Comparison of ENCODE assay signal across 24 mouse cellular contexts in the genomic region with DNA sequence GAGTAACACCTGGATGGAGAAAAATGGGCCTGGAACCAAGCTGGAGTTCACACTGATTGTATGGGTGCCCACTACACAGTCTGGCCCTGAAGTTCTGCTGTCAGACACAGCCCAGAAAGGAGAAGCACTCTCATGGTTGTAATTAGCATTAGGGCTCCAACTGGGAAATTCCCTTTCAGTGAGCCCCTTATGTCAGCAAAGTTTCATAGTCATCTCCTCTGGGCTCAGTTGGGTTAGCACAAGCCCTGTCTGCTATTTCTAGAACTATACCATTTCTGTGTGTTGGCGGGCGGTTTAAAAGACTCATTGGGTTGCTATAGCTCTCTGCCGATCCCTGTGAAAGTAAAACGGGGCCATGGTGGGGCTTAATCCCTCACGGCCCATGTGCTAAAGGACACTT.
"Had no signal": no experiment of that assay in that cellular context is flagged by ENCODE, and none has a peak within 500 bp of the region (broad histone marks: within the 10 kb centered on the region; RNA-seq: fewer than 3 reads in every experiment).

No protein-coding gene starts in this region.

- H3K27me3 ChIP-seq: heart, embryonic 13.5 days; heart, embryonic 15.5 days; hindbrain, embryonic 15.5 days; kidney, embryonic 15.5 days; limb, embryonic 13.5 days; limb, embryonic 15.5 days; liver, embryonic 13.5 days had no signal

- DNase-seq: gastrocnemius, postnatal 14 days; gastrocnemius, postnatal 36 days; heart, adult 11 months; heart, postnatal 14 days; heart, postnatal 36 days; kidney, adult 11 months; kidney, adult 2 months; kidney, adult 9 months; kidney, postnatal 14 days; kidney, postnatal 4 days; left cerebral cortex, postnatal 4 days; liver, embryonic 13.5 days had no signal

- ATAC-seq: hindbrain, postnatal 0 days; intestine, embryonic 16.5 days had no signal

- H3K9ac ChIP-seq: heart, embryonic 13.5 days; heart, embryonic 15.5 days; hindbrain, embryonic 13.5 days; hindbrain, embryonic 15.5 days; kidney, embryonic 15.5 days; limb, embryonic 13.5 days; limb, embryonic 15.5 days; liver, embryonic 13.5 days had no signal

- H3K9me3 ChIP-seq: heart, embryonic 13.5 days; heart, embryonic 15.5 days; hindbrain, embryonic 13.5 days; hindbrain, embryonic 15.5 days; kidney, embryonic 15.5 days; limb, embryonic 13.5 days; limb, embryonic 15.5 days; liver, embryonic 13.5 days had no signal

- H3K4me2 ChIP-seq: heart, embryonic 11.5 days; heart, embryonic 13.5 days; heart, embryonic 15.5 days; hindbrain, embryonic 13.5 days; hindbrain, embryonic 15.5 days; kidney, embryonic 15.5 days; limb, embryonic 13.5 days; limb, embryonic 15.5 days; liver, embryonic 13.5 days had no signal

- H3K27ac ChIP-seq: heart, embryonic 13.5 days; heart, embryonic 15.5 days; hindbrain, embryonic 13.5 days; hindbrain, embryonic 15.5 days; hindbrain, postnatal 0 days; kidney, embryonic 15.5 days; kidney, postnatal 0 days; limb, embryonic 13.5 days; limb, embryonic 15.5 days; liver, embryonic 13.5 days had no signal

- H3K4me1 ChIP-seq: heart, embryonic 15.5 days; hindbrain, embryonic 15.5 days; kidney, embryonic 15.5 days had no signal

- H3K36me3 ChIP-seq: heart, embryonic 15.5 days; hindbrain, embryonic 15.5 days; limb, embryonic 15.5 days; liver, embryonic 13.5 days had no signal

- H3K4me3 ChIP-seq: heart, embryonic 13.5 days; heart, embryonic 15.5 days; hindbrain, embryonic 13.5 days; hindbrain, embryonic 15.5 days; kidney, embryonic 15.5 days; layer of hippocampus, adult 2 months; limb, embryonic 13.5 days; limb, embryonic 15.5 days; liver, embryonic 13.5 days had no signal
